Mouse (Mus musculus) forebrain, embryonic 15.5 days (tissue): ENCODE results near the gene Lrrfip1. TPM values are rescaled to one million over a fixed set of nuclear protein-coding genes. Genes with fewer than 3 reads are reported as not detected.

Experiments used
- ATAC-seq: fragments of 200-750 bp; cut with Nextera tagmentation; replicated peaks from 2 replicates; pipeline ENCODE4 v1.8.0; 2017; ENCODE audit warnings: mild to moderate bottlenecking, moderate TSS enrichment, moderate library complexity
- H3K27ac ChIP-seq: fragments of 300-500 bp; sonication (generic); replicated peaks from 2 replicates; pipeline ENCODE4 v1.5.1; 2015; ENCODE audit warnings: mild to moderate bottlenecking, inconsistent platforms
- H3K27me3 ChIP-seq: fragments of 300-500 bp; sonication (generic); 2 replicates; pipeline ENCODE4 v1.6.1; 2015; ENCODE audit warnings: inconsistent platforms
- H3K36me3 ChIP-seq: fragments of 300-500 bp; sonication (generic); 2 replicates; pipeline ENCODE4 v1.6.1; 2015; ENCODE audit warnings: mild to moderate bottlenecking, inconsistent platforms
- H3K4me1 ChIP-seq: fragments of 300-500 bp; sonication (generic); 2 replicates; pipeline ENCODE4 v1.6.1; 2015; ENCODE audit warnings: inconsistent platforms
- H3K4me2 ChIP-seq: fragments of 300-500 bp; sonication (generic); replicated peaks from 2 replicates; pipeline ENCODE4 v1.6.1; 2015; ENCODE audit warnings: mild to moderate bottlenecking, inconsistent platforms
- H3K4me3 ChIP-seq: fragments of 300-500 bp; sonication (generic); 2 replicates; pipeline ENCODE4 v1.5.1; 2015; ENCODE audit warnings: mild to moderate bottlenecking, inconsistent platforms
- H3K9ac ChIP-seq: fragments of 300-500 bp; sonication (generic); replicated peaks from 2 replicates; pipeline ENCODE4 v1.6.1; 2015; ENCODE audit warnings: mild to moderate bottlenecking, inconsistent platforms
- H3K9me3 ChIP-seq: fragments of 300-500 bp; sonication (generic); 2 replicates; pipeline ENCODE4 v1.6.1; 2016; ENCODE audit warnings: inconsistent platforms
- WGBS: fragments of 180-500 bp; shearing (Covaris S2); methylation state at CpG from one replicate; pipeline ENCODE4 v1.1.7; 2015; ENCODE audit warnings: mixed read lengths; 5-methylcytosine and 5-hydroxymethylcytosine counted together
- polyA plus RNA-seq: library from polyadenylated mRNA; unstranded; fragments of >200 nt; fragmentation: Nextera tagmentation; extraction: Ambion mirVana; gene quantifications from 2 replicates; pipeline ENCODE4 v1.2.1, GENCODE M21; 2015

Lrrfip1 gene
- polyA plus RNA-seq, 1 experiment from 2014 or later: 38.3 TPM

DNA sequence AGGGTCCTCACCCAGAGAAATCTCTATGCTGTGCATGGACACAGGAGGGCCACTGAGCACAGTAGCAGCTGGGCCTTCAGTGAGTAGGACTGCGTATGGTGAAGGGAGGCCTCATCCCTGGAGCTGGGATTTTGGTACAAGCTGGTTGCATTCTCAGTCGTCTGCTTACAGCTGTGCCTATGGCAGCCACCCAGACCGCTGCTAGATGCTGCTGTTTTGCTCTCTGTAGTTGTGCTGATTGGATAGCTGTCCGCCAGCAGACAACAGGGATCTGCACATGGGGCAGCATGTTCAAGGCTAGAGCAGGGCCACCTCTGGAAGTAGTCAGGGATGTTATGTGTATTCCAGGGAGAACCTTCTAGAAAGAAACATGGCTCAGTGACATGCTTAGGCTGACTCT lies 33.0 kb downstream of the Lrrfip1 start:
- no peaks in the 10 kb centered on the region for H3K27me3 ChIP-seq
- no peaks in the 10 kb centered on the region for H3K9me3 ChIP-seq
- WGBS: 85% methylated on average over 4 of the region's 4 CpGs

GRCm38 (mm10) chr1:91032393-91032971 lies 33.9 kb downstream of the Lrrfip1 start:
- no peak overlapping the region for H3K27ac ChIP-seq
- H3K27me3 ChIP-seq: no peaks in the 10 kb centered on the region
- no peaks in the 10 kb centered on the region for H3K9me3 ChIP-seq
- no peaks in the 10 kb centered on the region for H3K36me3 ChIP-seq
- WGBS: 86% methylated on average over 11 of the region's 11 CpGs
- no peak overlapping the region for H3K9ac ChIP-seq
- no peaks in the 10 kb centered on the region for H3K4me1 ChIP-seq
- ATAC-seq: no peak
- no peak overlapping the region for H3K4me3 ChIP-seq
- no peak overlapping the region for H3K4me2 ChIP-seq

More for the DNA sequence above, 33.0 kb downstream of the Lrrfip1 start:
- ATAC-seq: no peak
- no peak overlapping the region for H3K27ac ChIP-seq
- H3K9ac ChIP-seq: no peak overlapping the region
- H3K36me3 ChIP-seq: no peaks in the 10 kb centered on the region
- no peak overlapping the region for H3K4me2 ChIP-seq
- H3K4me3 ChIP-seq: no peak overlapping the region
- H3K4me1 ChIP-seq: no peaks in the 10 kb centered on the region

DNA sequence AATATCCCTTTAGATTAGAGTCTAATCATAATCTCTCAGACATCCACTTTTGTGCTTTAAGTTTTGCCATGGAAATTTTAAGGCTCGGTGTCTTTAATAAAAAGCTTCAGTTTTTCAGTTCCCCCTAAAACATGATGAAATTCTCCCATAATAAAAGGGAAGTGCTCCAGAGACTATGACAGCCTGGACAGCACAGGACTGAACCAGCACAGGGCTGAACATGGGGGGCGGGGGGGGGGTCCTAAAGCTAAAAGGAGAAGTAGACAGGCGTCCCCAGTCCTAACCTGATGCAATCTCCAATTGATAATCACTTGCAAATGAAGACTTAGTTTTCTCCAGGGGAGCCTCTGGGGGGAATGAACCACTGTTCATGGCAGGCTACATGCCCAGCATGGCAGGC lies 36.0 kb downstream of the Lrrfip1 start:
- H3K4me2 ChIP-seq: no peak overlapping the region
- ATAC-seq: no peak
- H3K4me3 ChIP-seq: no peak overlapping the region
- H3K27ac ChIP-seq: no peak overlapping the region
- peaks cover 12% of the 10 kb centered on the region for H3K4me1 ChIP-seq
- no peak overlapping the region for H3K9ac ChIP-seq
- no peaks in the 10 kb centered on the region for H3K36me3 ChIP-seq
- 82% methylated on average over 3 of the region's 3 CpGs for WGBS
- no peaks in the 10 kb centered on the region for H3K27me3 ChIP-seq
- no peaks in the 10 kb centered on the region for H3K9me3 ChIP-seq

GRCm38 (mm10) chr1:91035266-91035665 lies 36.7 kb downstream of the Lrrfip1 start:
- H3K27ac ChIP-seq: no peak overlapping the region
- no peak for ATAC-seq
- H3K9ac ChIP-seq: no peak overlapping the region
- H3K36me3 ChIP-seq: no peaks in the 10 kb centered on the region
- 82% methylated on average over 2 of the region's 2 CpGs for WGBS
- no peaks in the 10 kb centered on the region for H3K9me3 ChIP-seq
- H3K4me2 ChIP-seq: no peak overlapping the region
- H3K4me1 ChIP-seq: peaks cover 16% of the 10 kb centered on the region
- no peaks in the 10 kb centered on the region for H3K27me3 ChIP-seq
- no peak overlapping the region for H3K4me3 ChIP-seq

GRCm38 (mm10) chr1:91037213-91037612 lies 38.7 kb downstream of the Lrrfip1 start:
- Histone ChIP-seq H3K4me3 (no peak overlapping the region), H3K27ac (no peak overlapping the region), H3K4me2 (no peak overlapping the region), H3K36me3 (no peaks in the 10 kb centered on the region), H3K27me3 (no peaks in the 10 kb centered on the region), H3K9me3 (no peaks in the 10 kb centered on the region), H3K4me1 (peaks cover 16% of the 10 kb centered on the region), H3K9ac (no peak overlapping the region)
- ATAC-seq: no peak
- 94% methylated on average over 4 of the region's 4 CpGs for WGBS

DNA sequence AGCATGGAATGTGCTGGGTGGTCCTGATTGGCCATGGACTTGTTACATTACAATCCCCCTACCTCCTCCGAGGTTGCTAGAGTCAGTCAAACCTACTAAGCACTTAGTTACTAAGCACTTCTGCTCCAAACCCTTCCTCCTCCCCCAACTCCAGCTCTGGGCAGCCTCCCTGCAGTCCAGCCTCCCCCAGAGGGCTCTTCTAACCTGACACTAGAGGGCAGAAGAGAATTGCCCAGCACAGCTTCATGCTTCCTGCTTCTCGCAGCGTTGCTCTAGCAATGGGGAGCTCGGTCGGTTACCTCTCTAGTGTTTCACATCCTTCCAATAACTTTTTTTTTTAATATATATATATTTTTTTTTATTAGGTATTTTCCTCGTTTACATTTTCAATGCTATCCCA lies 39.5 kb downstream of the Lrrfip1 start:
- H3K9me3 ChIP-seq: no peaks in the 10 kb centered on the region
- no peaks in the 10 kb centered on the region for H3K36me3 ChIP-seq
- WGBS: 83% methylated on average over 6 of the region's 6 CpGs
- no peaks in the 10 kb centered on the region for H3K27me3 ChIP-seq
- no peak overlapping the region for H3K4me3 ChIP-seq
- H3K27ac ChIP-seq: no peak overlapping the region
- H3K4me1 ChIP-seq: peaks cover 19% of the 10 kb centered on the region
- H3K4me2 ChIP-seq: no peak overlapping the region
- no peak for ATAC-seq
- no peak overlapping the region for H3K9ac ChIP-seq

DNA sequence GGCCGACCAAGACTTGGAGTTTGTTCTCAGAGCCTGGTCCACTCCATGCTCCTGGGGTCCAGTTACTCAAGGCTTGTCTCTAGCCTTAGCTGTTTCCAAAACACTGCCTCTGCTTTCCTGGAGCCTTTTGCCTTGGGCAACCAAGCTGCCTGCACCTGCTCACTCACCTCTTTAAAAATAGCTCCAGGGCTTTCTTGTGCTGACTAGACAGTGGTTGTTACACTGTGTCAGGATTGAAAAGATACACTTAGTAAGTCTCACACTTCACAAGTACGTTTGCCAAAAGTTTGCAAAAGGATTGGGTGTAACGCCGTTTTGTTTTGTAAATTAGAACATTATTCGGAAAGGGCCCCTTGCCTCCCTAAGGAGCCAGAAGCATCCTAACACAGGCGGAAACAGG lies 40.0 kb downstream of the Lrrfip1 start:
- no peaks in the 10 kb centered on the region for H3K36me3 ChIP-seq
- no peak; the same call in 1 of the 2 replicates for ATAC-seq
- 21% methylated on average over 6 of the region's 6 CpGs for WGBS

GRCm38 (mm10) chr1:91041605-91042004 lies 43.1 kb downstream of the Lrrfip1 start:
- Histone ChIP-seq H3K4me2 (no peak overlapping the region), H3K27me3 (no peaks in the 10 kb centered on the region), H3K27ac (no peak overlapping the region), H3K4me3 (no peak overlapping the region), H3K4me1 (peaks cover 24% of the 10 kb centered on the region), H3K36me3 (no peaks in the 10 kb centered on the region), H3K9me3 (no peaks in the 10 kb centered on the region), H3K9ac (no peak overlapping the region)
- 90% methylated on average over 5 of the region's 5 CpGs for WGBS
- ATAC-seq: no peak

More for the DNA sequence above, 40.0 kb downstream of the Lrrfip1 start:
- Histone ChIP-seq H3K9me3 (no peaks in the 10 kb centered on the region), H3K27me3 (no peaks in the 10 kb centered on the region), H3K4me1 (peaks cover 24% of the 10 kb centered on the region), H3K4me3 (no peak overlapping the region), H3K9ac (no peak overlapping the region), H3K4me2 (no peak overlapping the region), H3K27ac (peak overlapping the region; percentile 33; the same call in 1 of the 2 replicates)

DNA sequence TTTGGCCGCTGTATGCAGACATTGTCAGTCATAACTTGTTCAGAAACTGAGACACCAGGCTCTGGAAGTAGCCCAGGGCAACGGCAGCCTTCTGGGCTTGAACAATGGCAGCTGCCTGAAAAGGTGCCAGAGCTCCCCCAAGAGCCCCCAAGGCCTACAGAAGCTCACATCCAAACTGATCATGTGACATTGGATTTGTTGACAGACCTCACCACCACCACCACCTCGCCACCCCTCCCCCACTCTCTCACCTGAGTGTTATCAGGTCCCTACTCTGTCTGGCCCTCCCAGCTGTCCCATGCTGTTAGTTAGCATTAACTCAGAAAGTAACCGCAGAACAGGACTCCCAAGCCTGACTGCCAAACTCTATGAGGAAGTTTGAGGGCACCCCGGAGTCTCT lies 44.7 kb downstream of the Lrrfip1 start:
- no peaks in the 10 kb centered on the region for H3K9me3 ChIP-seq
- no peak for ATAC-seq
- H3K4me1 ChIP-seq: peaks cover 24% of the 10 kb centered on the region
- 60% methylated on average over 5 of the region's 5 CpGs for WGBS
- H3K4me3 ChIP-seq: no peak overlapping the region
- H3K36me3 ChIP-seq: no peaks in the 10 kb centered on the region
- no peaks in the 10 kb centered on the region for H3K27me3 ChIP-seq
- H3K9ac ChIP-seq: no peak overlapping the region
- H3K27ac ChIP-seq: no peak overlapping the region
- H3K4me2 ChIP-seq: no peak overlapping the region

DNA sequence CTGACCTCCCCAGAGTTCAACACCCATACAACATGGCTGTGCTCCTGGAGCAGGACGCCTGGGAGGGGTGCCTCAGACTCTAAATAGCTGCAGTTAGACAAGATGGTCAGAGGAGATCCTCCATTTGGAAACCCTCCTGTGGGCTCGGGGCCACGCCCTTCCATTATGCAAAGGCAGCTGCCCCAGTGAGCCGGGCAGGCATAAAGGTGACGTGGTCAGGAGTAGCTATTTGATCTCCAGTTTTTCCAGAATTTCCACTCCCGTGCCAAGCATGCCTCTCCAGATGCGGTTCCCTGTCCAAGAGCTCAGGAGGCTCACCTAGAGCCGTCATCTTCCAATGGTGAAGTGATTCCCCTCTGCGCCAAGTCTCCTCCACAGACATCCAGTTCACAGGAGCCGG lies 45.6 kb downstream of the Lrrfip1 start:
- H3K4me1 ChIP-seq: peaks cover 16% of the 10 kb centered on the region
- ATAC-seq: no peak
- no peak overlapping the region for H3K4me2 ChIP-seq
- no peaks in the 10 kb centered on the region for H3K36me3 ChIP-seq
- no peaks in the 10 kb centered on the region for H3K9me3 ChIP-seq
- no peak overlapping the region for H3K9ac ChIP-seq
- no peaks in the 10 kb centered on the region for H3K27me3 ChIP-seq
- 93% methylated on average over 10 of the region's 10 CpGs for WGBS
- H3K4me3 ChIP-seq: no peak overlapping the region
- no peak overlapping the region for H3K27ac ChIP-seq

DNA sequence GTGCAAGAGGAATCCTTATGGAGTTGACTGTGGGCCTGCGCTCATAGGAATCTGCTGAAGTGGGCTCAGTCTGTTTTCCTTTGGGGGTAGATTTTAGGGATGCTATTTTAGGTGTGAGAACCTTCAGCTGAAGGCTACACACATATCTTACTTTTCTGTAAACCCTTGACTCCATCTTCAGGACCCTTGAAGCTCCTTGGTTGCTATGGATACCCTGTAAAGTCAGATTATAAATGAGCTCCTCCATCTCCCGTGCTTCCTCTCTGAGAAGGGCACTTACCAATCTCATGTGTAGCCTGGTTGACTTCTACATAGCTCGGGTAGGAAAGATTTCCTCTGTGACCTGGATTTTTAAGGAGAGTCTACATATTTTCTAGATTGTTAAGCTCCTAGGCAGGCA lies 46.1 kb downstream of the Lrrfip1 start:
- no peak for ATAC-seq
- Histone ChIP-seq H3K36me3 (no peaks in the 10 kb centered on the region), H3K9me3 (no peaks in the 10 kb centered on the region), H3K27me3 (no peaks in the 10 kb centered on the region), H3K4me1 (peaks cover 11% of the 10 kb centered on the region), H3K4me2 (no peak overlapping the region), H3K9ac (no peak overlapping the region), H3K4me3 (no peak overlapping the region), H3K27ac (no peak overlapping the region)
- 73% methylated on average over 3 of the region's 3 CpGs for WGBS

DNA sequence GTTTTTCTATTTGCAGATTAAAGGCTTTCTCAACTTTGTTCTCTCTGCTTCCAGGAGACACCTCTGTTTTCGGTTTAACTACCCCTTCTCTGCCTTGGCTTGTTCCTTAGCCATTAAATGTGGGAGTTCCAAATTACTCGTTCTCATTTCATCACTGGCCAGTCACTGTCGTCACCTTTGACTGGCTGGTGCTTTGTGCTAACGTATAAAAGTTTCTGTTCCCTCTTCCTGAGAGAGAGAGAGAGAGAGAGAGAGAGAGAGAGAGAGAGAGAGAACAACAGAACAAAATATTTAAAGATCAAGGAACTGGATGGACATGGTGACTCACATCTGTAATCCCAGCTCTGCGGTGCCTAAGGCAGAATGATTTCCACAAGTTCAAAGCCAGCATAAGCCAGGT lies 47.7 kb downstream of the Lrrfip1 start:
- no peak overlapping the region for H3K4me2 ChIP-seq
- no peak overlapping the region for H3K27ac ChIP-seq
- no peaks in the 10 kb centered on the region for H3K36me3 ChIP-seq
- no peak overlapping the region for H3K4me3 ChIP-seq
- H3K27me3 ChIP-seq: no peaks in the 10 kb centered on the region
- ATAC-seq: no peak
- peaks cover 8% of the 10 kb centered on the region for H3K4me1 ChIP-seq
- 73% methylated on average over 5 of the region's 5 CpGs for WGBS
- no peak overlapping the region for H3K9ac ChIP-seq
- H3K9me3 ChIP-seq: no peaks in the 10 kb centered on the region

GRCm38 (mm10) chr1:91049296-91049695 lies 50.8 kb downstream of the Lrrfip1 start:
- no peak overlapping the region for H3K4me3 ChIP-seq
- H3K9ac ChIP-seq: no peak overlapping the region
- no peak overlapping the region for H3K4me2 ChIP-seq
- 60% methylated on average over 6 of the region's 6 CpGs for WGBS
- no peaks in the 10 kb centered on the region for H3K9me3 ChIP-seq
- peaks cover 11% of the 10 kb centered on the region for H3K27me3 ChIP-seq
- H3K4me1 ChIP-seq: peaks cover 19% of the 10 kb centered on the region
- H3K36me3 ChIP-seq: no peaks in the 10 kb centered on the region
- no peak for ATAC-seq
- no peak overlapping the region for H3K27ac ChIP-seq
